In genomic region chr11:86472771-86473171, GRCm38 (mm10) we compare ENCODE assay signal across 8 mouse cellular contexts. TPM values are rescaled to one million over a fixed set of nuclear protein-coding genes. Genes with fewer than 3 reads are reported as not detected.
A peak's percentile ranks its signal among the peaks of the same experiment; 100 is the strongest.
DNase-seq lines count a peak whose midpoint lies in the region; ATAC-seq lines count a peak whose summit lies in the region.

No protein-coding gene starts in this region.

- H3K9me3 ChIP-seq in kidney, embryonic 15.5 days (replicated peaks), result no peaks in the 10 kb centered on the region
- H3K9me3 ChIP-seq in heart, embryonic 15.5 days (replicated peaks), result no peaks in the 10 kb centered on the region
- H3K9me3 ChIP-seq in liver, embryonic 15.5 days (replicated peaks), result no peaks in the 10 kb centered on the region

- 19% methylated on average over 7 of the region's 7 CpGs for WGBS in kidney, embryonic 15.5 days
- WGBS in heart, embryonic 15.5 days, result 8% methylated on average over 7 of the region's 7 CpGs
- WGBS in liver, embryonic 15.5 days (ENCODE audit: insufficient replicate concordance), result 25% methylated on average over 7 of the region's 7 CpGs

- no peak for DNase-seq in kidney, adult 9 months
- peak; percentile 53 for DNase-seq in cerebellum, adult 8-10 months
- DNase-seq in retina, postnatal 1 day, result no peak
- no peak for DNase-seq in spleen, postnatal 36 days (ENCODE audit: low spot score in 2 of 2)

- H3K4me1 ChIP-seq in kidney, embryonic 15.5 days, result peaks cover 15% of the 10 kb centered on the region; the same call in 1 of the 2 replicates
- H3K4me1 ChIP-seq in heart, embryonic 15.5 days (replicated peaks), result peaks cover 22% of the 10 kb centered on the region
- H3K4me1 ChIP-seq in liver, embryonic 15.5 days (replicated peaks), result no peaks in the 10 kb centered on the region

- peak overlapping the region; percentile 72 for H3K27ac ChIP-seq in kidney, embryonic 15.5 days
- H3K27ac ChIP-seq in heart, embryonic 15.5 days, result peak overlapping the region; percentile 86
- no peak overlapping the region for H3K27ac ChIP-seq in liver, embryonic 15.5 days (replicated peaks)

- no peaks in the 10 kb centered on the region for H3K27me3 ChIP-seq in kidney, embryonic 15.5 days
- no peaks in the 10 kb centered on the region for H3K27me3 ChIP-seq in heart, embryonic 15.5 days
- H3K27me3 ChIP-seq in liver, embryonic 15.5 days, result no peaks in the 10 kb centered on the region

- no peak overlapping the region for H3K9ac ChIP-seq in kidney, embryonic 15.5 days
- 0 out of 2 replicates have a peak overlapping the region, but pooled peaks have one; percentile 14 for H3K9ac ChIP-seq in heart, embryonic 15.5 days
- no peak overlapping the region for H3K9ac ChIP-seq in liver, embryonic 15.5 days

- peak overlapping the region; percentile 28 for H3K4me3 ChIP-seq in kidney, embryonic 15.5 days (replicated peaks)
- peak overlapping the region; percentile 30 for H3K4me3 ChIP-seq in heart, embryonic 15.5 days
- no peak overlapping the region for H3K4me3 ChIP-seq in liver, embryonic 15.5 days (replicated peaks)

- no peaks in the 10 kb centered on the region for H3K36me3 ChIP-seq in kidney, embryonic 15.5 days
- no peaks in the 10 kb centered on the region for H3K36me3 ChIP-seq in heart, embryonic 15.5 days
- no peaks in the 10 kb centered on the region for H3K36me3 ChIP-seq in liver, embryonic 15.5 days (replicated peaks)

- no peak for ATAC-seq in kidney, embryonic 15.5 days (replicated peaks; ENCODE audit: low FRiP score)
- ATAC-seq in CD4-positive, CD25-positive, alpha-beta regulatory T cell, adult 4 months, result peak; percentile 85
- no peak; the same call in 1 of the 2 replicates for ATAC-seq in heart, embryonic 15.5 days (replicated peaks; ENCODE audit: insufficient number of reproducible peaks, insufficient read depth, low FRiP score, low read depth)
- ATAC-seq in liver, embryonic 15.5 days (ENCODE audit: insufficient read depth), result no peak

- peak overlapping the region; percentile 53 for H3K4me2 ChIP-seq in kidney, embryonic 15.5 days
- peak overlapping the region; percentile 55 for H3K4me2 ChIP-seq in heart, embryonic 15.5 days
- H3K4me2 ChIP-seq in liver, embryonic 15.5 days, result peak overlapping the region; percentile 23; the same call in 1 of the 2 replicates

RNA-seq across cellular contexts. Expression of gene Rnft1, which starts 11.7 kb away (rescaled TPM):
- polyA plus RNA-seq in kidney, embryonic 15.5 days (2015; fragmentation: Nextera tagmentation; extraction: Ambion mirVana), result 42.3 and 45.9 TPM in 2 replicates
- polyA plus RNA-seq in CD4-positive, CD25-positive, alpha-beta regulatory T cell, adult 4 months (2017; shearing (Covaris generic)), result 10 to 100 TPM; 46.0 to 49.9 TPM
- 41.7 and 45.0 TPM in 2 replicates for polyA plus RNA-seq in heart, embryonic 15.5 days (2015; fragmentation: Nextera tagmentation; extraction: Ambion mirVana)
- 14.0 and 17.2 TPM in 2 replicates for polyA plus RNA-seq in liver, embryonic 15.5 days (2015; fragmentation: Nextera tagmentation; extraction: Ambion mirVana)
